Mouse (Mus musculus): ENCODE data around the gene Dnah5. TPM values are rescaled to one million over a fixed set of nuclear protein-coding genes. Genes with fewer than 3 reads are reported as not detected.

Gene Dnah5
- polyA plus RNA-seq, 1 experiment = 0.32 TPM

DNA sequence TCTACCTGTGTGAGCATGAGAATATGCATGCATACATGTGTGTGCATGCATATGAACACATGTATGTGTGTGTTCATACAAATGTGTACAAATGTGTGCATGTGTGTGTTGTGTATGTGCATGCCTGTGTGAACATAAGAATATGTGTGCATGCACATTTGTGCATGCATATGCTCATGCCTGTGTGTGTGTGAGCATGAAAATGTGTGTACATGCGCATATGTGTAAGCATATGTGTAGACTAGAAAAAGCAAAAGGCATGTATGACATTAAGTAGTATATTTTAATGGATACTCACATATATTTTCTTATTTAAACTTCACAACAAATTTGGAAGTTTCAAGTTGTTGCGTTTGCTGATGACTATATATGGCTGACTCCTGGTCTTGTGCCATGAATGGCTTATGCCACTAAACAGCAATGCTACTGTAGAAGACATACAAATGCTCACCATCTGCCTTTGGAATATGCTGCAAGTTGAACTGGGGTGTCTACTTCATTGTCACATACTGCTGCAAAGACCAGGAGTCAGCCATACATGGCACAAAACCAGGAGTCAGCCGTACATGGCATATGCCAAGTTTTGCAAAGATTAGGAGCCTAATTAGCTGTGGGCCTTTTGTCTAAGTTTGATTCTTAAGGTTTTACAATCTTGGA is 263.2 kb downstream of the Dnah5 start:
- DNase-seq (ENCODE audit: low read depth) = no peak

DNA sequence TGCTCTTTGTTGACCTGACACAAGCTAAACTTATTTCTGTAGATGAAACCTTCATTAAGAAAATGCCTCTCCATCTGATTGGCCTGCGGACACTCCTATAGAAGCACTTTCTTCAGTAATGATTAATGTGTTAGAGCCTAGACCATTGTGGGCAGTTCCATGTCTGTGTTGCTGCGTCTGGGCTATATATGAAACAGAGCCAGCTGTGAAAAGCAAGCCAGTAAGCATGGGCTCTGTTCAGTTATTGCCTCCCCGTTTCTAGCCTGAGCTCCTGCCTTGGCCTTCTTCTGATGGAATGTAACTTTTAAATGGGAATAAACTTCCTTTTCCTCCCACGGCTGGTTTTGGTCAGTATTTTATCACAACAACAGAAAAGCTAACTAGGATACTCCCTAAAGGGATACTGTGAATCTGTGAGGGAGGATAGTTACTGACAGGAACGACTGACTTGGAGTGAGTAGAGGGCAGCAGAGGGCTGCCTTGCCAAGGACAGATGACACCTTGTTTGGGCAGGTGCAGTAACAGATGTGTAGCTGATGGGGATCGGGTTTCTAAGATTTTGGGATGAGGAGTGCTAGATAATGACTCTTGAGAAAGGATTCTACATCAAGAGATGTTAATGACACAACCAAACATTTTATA is 270.3 kb downstream of the Dnah5 start:
- DNase-seq (ENCODE audit: low read depth) = no peak

DNA sequence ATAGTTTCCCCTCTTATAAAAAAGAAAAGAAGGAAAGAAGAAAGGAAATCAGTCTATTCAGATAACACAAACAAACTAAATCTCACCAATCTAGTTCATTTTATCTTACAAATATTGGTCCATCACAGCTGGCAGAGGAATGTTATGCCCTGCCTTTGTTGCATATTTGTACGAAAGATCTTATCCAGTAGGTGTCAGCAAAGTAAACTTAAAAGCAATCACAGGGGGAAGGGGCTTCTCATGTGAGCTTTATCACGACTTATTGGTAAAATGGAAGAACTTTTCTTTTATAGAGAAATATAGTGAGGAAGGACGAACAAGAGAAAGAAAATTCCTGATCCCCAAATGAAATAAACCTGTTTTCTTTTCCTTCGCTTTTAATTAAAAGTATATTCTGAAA is 299.3 kb downstream of the Dnah5 start:
- no peak for DNase-seq (ENCODE audit: low read depth)

DNA sequence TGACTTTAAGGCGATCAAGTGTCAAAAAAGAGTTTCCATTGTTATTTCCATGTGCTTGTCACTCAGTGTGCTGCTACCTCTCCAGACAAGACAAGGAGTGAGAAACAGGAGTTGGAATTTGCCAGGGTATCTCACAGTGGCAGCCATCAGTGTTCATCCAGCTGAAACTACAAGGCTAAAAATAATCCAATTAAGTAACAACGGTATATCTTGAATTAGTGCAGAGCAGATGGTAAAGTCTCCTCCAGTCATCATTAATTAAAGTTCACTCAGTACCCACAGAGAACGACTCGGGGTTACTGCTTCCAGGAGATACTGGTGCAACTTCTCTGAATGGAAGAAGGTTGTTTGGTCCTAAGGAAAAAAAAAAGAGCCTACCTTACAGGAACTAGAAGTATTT is 311.6 kb downstream of the Dnah5 start:
- no peak for DNase-seq (ENCODE audit: low read depth)

Other genes starting within 250 kb of the Dnah5 start
- 50.5 and 50.8 TPM in 2 replicates for gene Trio, start 177.9 kb upstream of the Dnah5 start, polyA plus RNA-seq (2012; rRNA removed)

Measured in gonadal fat pad, adult 2 months (tissue).